ENCODE assay signal across 16 mouse cellular contexts in genomic region chr10:115708623-115709022, GRCm38 (mm10).
DNase-seq lines count a peak whose midpoint lies in the region; ATAC-seq lines count a peak whose summit lies in the region.
"Had no signal": no experiment of that assay in that cellular context is flagged by ENCODE, and none has a peak within 500 bp of the region (broad histone marks: within the 10 kb centered on the region; RNA-seq: fewer than 3 reads in every experiment).

No protein-coding gene starts in this region.

- H3K4me1 ChIP-seq in forebrain, embryonic 14.5 days (ENCODE audit: control insufficient read depth, insufficient read depth, low read length): no peaks in the 10 kb centered on the region
- H3K4me1 ChIP-seq in forebrain, embryonic 11.5 days (replicated peaks; ENCODE audit: control insufficient read depth, insufficient read depth, low read length): no peaks in the 10 kb centered on the region
- no peaks in the 10 kb centered on the region for H3K4me1 ChIP-seq in limb, embryonic 11.5 days (ENCODE audit: control insufficient read depth, insufficient read depth, low read length)
- peaks cover 6% of the 10 kb centered on the region; the same call in 1 of the 2 replicates for H3K4me1 ChIP-seq in limb, embryonic 10.5 days
- H3K4me1 ChIP-seq in embryonic facial prominence, embryonic 12.5 days: no peaks in the 10 kb centered on the region
- peaks cover 3% of the 10 kb centered on the region; the same call in 1 of the 2 replicates for H3K4me1 ChIP-seq in limb, embryonic 15.5 days

- H3K27me3 ChIP-seq in forebrain, embryonic 14.5 days (replicated peaks; ENCODE audit: control insufficient read depth, insufficient read depth, low read length): no peaks in the 10 kb centered on the region
- H3K27me3 ChIP-seq in forebrain, embryonic 11.5 days (ENCODE audit: control insufficient read depth, insufficient read depth, low read length): no peaks in the 10 kb centered on the region
- no peaks in the 10 kb centered on the region for H3K27me3 ChIP-seq in limb, embryonic 11.5 days (ENCODE audit: control insufficient read depth, insufficient read depth, low read length)
- H3K27me3 ChIP-seq in limb, embryonic 10.5 days (ENCODE audit: low read depth, poor library complexity, severe bottlenecking): no peaks in the 10 kb centered on the region
- no peaks in the 10 kb centered on the region for H3K27me3 ChIP-seq in embryonic facial prominence, embryonic 12.5 days
- no peaks in the 10 kb centered on the region for H3K27me3 ChIP-seq in limb, embryonic 15.5 days

- no peaks in the 10 kb centered on the region for H3K9me3 ChIP-seq in forebrain, embryonic 14.5 days (replicated peaks; ENCODE audit: control insufficient read depth, low read length)
- no peaks in the 10 kb centered on the region for H3K9me3 ChIP-seq in forebrain, embryonic 11.5 days (ENCODE audit: control insufficient read depth, low read length)
- no peaks in the 10 kb centered on the region for H3K9me3 ChIP-seq in limb, embryonic 11.5 days (ENCODE audit: control insufficient read depth, low read length)
- no peaks in the 10 kb centered on the region for H3K9me3 ChIP-seq in limb, embryonic 10.5 days (replicated peaks)
- no peaks in the 10 kb centered on the region for H3K9me3 ChIP-seq in embryonic facial prominence, embryonic 12.5 days
- no peaks in the 10 kb centered on the region for H3K9me3 ChIP-seq in limb, embryonic 15.5 days

- H3K4me2 ChIP-seq in forebrain, embryonic 14.5 days (ENCODE audit: low read length): no peak overlapping the region
- no peak overlapping the region for H3K4me2 ChIP-seq in forebrain, embryonic 11.5 days (ENCODE audit: low read depth, low read length, severe bottlenecking)
- H3K4me2 ChIP-seq in limb, embryonic 11.5 days (ENCODE audit: low read depth, severe bottlenecking): 0 out of 2 replicates have a peak overlapping the region, but pooled peaks have one; percentile 2
- H3K4me2 ChIP-seq in embryonic facial prominence, embryonic 12.5 days (replicated peaks): peak overlapping the region; percentile 33
- H3K4me2 ChIP-seq in limb, embryonic 15.5 days: 0 out of 2 replicates have a peak overlapping the region, but pooled peaks have one; percentile 6
- H3K4me2 ChIP-seq: heart, embryonic 11.5 days; liver, embryonic 11.5 days had no signal

- H3K9ac ChIP-seq in forebrain, embryonic 14.5 days (ENCODE audit: low read length): no peak overlapping the region
- no peak overlapping the region for H3K9ac ChIP-seq in forebrain, embryonic 11.5 days (ENCODE audit: low read length)
- H3K9ac ChIP-seq in limb, embryonic 11.5 days (ENCODE audit: low read length): no peak overlapping the region
- H3K9ac ChIP-seq in embryonic facial prominence, embryonic 12.5 days: no peak overlapping the region
- no peak overlapping the region for H3K9ac ChIP-seq in limb, embryonic 15.5 days

- H3K4me3 ChIP-seq in forebrain, embryonic 14.5 days (ENCODE audit: low read depth, low read length): no peak overlapping the region
- no peak overlapping the region for H3K4me3 ChIP-seq in forebrain, embryonic 11.5 days (ENCODE audit: low read depth, low read length)
- no peak overlapping the region for H3K4me3 ChIP-seq in limb, embryonic 11.5 days (ENCODE audit: low read depth, low read length)
- H3K4me3 ChIP-seq in limb, embryonic 10.5 days: no peak overlapping the region
- no peak overlapping the region for H3K4me3 ChIP-seq in embryonic facial prominence, embryonic 12.5 days
- no peak overlapping the region for H3K4me3 ChIP-seq in limb, embryonic 15.5 days

- peak; percentile 42; the same call in 1 of the 2 replicates for ATAC-seq in forebrain, embryonic 14.5 days
- no peak for ATAC-seq in forebrain, embryonic 11.5 days (replicated peaks; ENCODE audit: low FRiP score)
- no peak for ATAC-seq in limb, embryonic 11.5 days (ENCODE audit: insufficient number of reproducible peaks, low FRiP score, low TSS enrichment, low read depth)
- ATAC-seq in embryonic facial prominence, embryonic 12.5 days (ENCODE audit: insufficient number of reproducible peaks, insufficient read depth, low FRiP score, low TSS enrichment): no peak
- ATAC-seq in limb, embryonic 15.5 days (ENCODE audit: insufficient number of reproducible peaks, low FRiP score, low TSS enrichment, low read depth): no peak
- ATAC-seq: inflammation-experienced regulatory T-cells, adult 6 months had no signal

- DNase-seq in forebrain, embryonic 14.5 days (ENCODE audit: low spot score): peak; percentile 54
- DNase-seq in forebrain, embryonic 11.5 days (ENCODE audit: low spot score): no peak
- DNase-seq in limb, embryonic 11.5 days (ENCODE audit: low spot score): peak; percentile 31
- DNase-seq in limb, embryonic 10.5 days (ENCODE audit: low spot score): no peak
- DNase-seq in yolk sac, embryonic 10.5 days (ENCODE audit: low spot score): no peak
- no peak for DNase-seq in right cerebral cortex, postnatal 10 days (ENCODE audit: low spot score in 2 of 2)
- DNase-seq: adrenal gland, postnatal 25 days; cerebellum, adult 11 months; layer of hippocampus, adult 9-11 months; spleen, adult 18-20 months; thymus, adult 2 months had no signal

- no peak overlapping the region for H3K27ac ChIP-seq in forebrain, embryonic 14.5 days (ENCODE audit: low read depth, low read length)
- H3K27ac ChIP-seq in forebrain, embryonic 11.5 days (ENCODE audit: low read depth, low read length): no peak overlapping the region
- H3K27ac ChIP-seq in limb, embryonic 11.5 days (replicated peaks; ENCODE audit: low read depth, low read length): no peak overlapping the region
- no peak overlapping the region for H3K27ac ChIP-seq in limb, embryonic 10.5 days
- H3K27ac ChIP-seq in embryonic facial prominence, embryonic 12.5 days: no peak overlapping the region
- no peak overlapping the region for H3K27ac ChIP-seq in limb, embryonic 15.5 days

- H3K36me3 ChIP-seq in forebrain, embryonic 14.5 days (ENCODE audit: control insufficient read depth, insufficient read depth, low read length): no peaks in the 10 kb centered on the region
- H3K36me3 ChIP-seq in forebrain, embryonic 11.5 days (ENCODE audit: control insufficient read depth, insufficient read depth, low read length): no peaks in the 10 kb centered on the region
- no peaks in the 10 kb centered on the region for H3K36me3 ChIP-seq in limb, embryonic 11.5 days (ENCODE audit: control insufficient read depth, insufficient read depth, low read length)
- H3K36me3 ChIP-seq in limb, embryonic 10.5 days: no peaks in the 10 kb centered on the region
- no peaks in the 10 kb centered on the region for H3K36me3 ChIP-seq in embryonic facial prominence, embryonic 12.5 days
- no peaks in the 10 kb centered on the region for H3K36me3 ChIP-seq in limb, embryonic 15.5 days

- 49% methylated on average over 14 of the region's 14 CpGs for WGBS in forebrain, embryonic 14.5 days
- 81% methylated on average over 14 of the region's 14 CpGs for WGBS in forebrain, embryonic 11.5 days
- WGBS in limb, embryonic 11.5 days: 17% methylated on average over 14 of the region's 14 CpGs
- 49% methylated on average over 14 of the region's 14 CpGs for WGBS in limb, embryonic 10.5 days
- WGBS in embryonic facial prominence, embryonic 12.5 days: 26% methylated on average over 14 of the region's 14 CpGs
- WGBS in limb, embryonic 15.5 days: 26% methylated on average over 14 of the region's 14 CpGs

Comparison
In these comparisons a context has a peak if more than half of its experiments do, and no peak if none do; other contexts are left out.
1. DNase-seq: peak in forebrain, embryonic 14.5 days (single experiment) and limb, embryonic 11.5 days (single experiment); none in forebrain, embryonic 11.5 days (single experiment), limb, embryonic 10.5 days (single experiment), yolk sac, embryonic 10.5 days (single experiment) and right cerebral cortex, postnatal 10 days (0 of 2).
2. H3K4me2 ChIP-seq: peak in limb, embryonic 11.5 days (single experiment), embryonic facial prominence, embryonic 12.5 days (single experiment) and limb, embryonic 15.5 days (single experiment); none in forebrain, embryonic 14.5 days (single experiment) and forebrain, embryonic 11.5 days (single experiment).